Mouse (Mus musculus): ENCODE measurements around the gene Hs2st1.

The Hs2st1 gene

DNA sequence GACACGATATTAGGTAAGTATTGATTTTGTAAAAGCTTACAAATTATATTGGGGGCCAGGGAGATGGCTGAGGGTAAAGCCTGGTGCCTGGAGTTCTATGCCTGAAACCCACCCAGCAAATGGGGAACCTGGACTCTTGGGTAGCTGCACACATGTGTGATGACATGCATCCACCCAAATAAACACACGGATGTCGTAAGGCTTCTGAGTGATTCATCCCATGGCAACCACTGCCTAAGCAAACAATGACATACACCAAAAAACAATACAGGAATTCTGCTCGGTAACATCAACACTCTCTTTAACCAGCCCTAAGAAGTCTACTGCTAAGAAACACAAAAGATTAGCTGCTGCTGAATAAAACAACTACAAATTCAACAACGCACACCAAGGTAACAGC, 73.2 kb downstream of the Hs2st1 start:
- DNase-seq = no peak

DNA sequence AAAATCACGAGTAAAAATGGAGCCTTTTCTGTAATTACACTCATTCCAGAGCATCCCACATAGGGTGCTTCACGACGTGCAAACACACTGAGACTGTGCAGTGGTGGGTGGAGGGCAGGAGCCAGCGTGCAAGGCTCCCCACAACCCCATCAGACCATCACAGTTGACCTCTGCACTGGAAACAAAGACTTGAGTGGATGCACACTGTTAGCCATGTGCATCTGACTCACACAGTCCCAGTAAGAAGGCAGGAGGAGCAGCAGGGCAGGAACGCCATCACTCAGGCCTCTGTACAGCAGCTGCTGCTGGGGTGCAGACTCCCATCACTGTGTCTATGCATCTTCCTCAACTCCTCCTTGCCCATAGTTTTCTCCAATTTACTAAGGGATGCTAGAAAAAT, 75.1 kb downstream of the Hs2st1 start:
- DNase-seq = no peak

DNA sequence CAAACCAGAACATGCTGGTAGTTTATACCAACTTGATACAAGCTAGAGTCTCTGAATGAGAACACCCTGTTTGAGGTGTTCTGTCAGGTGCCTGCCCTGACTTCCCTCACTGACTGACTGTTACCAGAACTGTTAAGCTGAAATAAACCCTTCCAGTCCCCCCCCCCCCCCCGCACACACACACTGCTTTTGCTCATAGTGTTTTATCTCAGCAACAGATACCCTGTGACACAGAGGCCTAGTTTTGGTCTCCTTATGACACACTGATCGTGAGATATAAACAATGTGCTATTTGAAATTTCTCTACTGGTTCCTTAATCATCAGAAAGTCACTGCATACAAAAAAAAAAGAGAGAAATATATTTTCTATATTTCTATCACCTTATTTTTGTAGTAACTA, 81.2 kb downstream of the Hs2st1 start:
- no peak for DNase-seq

DNA sequence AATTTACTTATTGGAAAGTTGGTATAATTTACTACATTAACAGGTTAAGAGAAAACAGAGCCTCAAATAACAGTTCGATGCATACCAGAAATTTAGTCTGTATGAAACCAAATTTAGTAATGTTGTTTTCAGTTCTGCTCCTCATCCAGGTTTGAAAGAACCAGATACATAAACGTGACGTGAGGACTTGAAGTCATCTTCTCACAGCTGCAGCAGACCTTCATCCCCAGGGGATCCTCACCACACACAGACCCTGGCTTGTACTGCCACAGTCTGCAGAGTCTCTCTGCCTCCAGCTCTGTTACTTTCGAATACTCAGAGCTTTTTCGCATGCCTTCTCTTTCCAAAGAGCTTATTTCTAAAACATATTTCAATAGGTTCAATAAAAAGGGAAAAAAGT, 89.4 kb downstream of the Hs2st1 start:
- no peak for DNase-seq

DNA sequence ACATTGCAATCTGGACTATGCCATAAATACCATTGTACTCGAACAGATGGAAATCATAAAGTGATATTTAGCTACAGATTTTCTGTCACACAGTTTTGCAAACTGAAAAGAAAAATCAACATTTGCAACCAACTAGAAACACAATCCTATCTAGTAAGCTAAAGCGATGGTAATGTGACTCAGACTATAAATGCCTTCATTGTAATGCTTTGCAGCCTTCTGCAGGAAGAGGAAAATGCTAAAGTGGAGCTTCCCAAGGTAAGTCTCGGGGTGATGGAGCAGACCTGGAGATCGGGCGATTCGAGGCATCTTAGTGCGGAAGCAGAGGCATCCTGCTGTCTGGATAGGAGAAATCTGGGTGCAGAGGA, 91.6 kb downstream of the Hs2st1 start:
- DNase-seq = no peak

DNA sequence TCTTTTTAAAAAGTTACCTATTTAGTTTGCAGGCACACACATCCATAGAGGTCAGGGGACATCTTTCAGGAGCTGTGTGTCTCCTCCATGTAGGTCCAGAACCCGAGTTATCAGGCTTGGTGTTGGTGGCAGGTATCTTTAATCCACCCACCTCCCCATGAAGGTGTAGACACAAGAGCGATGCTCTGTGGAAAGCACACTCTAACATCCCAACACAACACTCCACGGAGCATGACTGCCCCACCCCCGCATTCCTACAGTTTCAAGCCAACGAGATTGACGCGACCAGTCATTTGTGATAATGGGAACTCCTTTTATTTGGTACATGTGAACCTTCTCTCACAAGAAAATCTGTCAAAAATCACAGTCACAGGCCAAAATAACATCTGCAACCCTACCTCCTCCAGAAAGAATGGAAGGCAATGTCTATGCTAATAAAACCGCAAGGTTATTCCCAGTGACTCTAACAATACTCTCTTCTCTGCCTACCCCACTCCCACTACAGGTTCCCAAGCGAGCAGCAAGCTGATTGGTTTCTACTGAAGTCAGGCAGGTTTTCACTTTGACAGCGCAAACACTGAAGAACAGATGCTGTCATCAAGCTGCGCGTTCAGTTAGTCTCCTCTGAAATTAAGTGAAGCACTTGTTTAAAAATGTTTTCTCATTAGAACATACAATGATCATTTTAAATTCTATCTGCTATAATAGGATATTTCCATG, 92.1 kb downstream of the Hs2st1 start:
- DNase-seq = no peak

DNA sequence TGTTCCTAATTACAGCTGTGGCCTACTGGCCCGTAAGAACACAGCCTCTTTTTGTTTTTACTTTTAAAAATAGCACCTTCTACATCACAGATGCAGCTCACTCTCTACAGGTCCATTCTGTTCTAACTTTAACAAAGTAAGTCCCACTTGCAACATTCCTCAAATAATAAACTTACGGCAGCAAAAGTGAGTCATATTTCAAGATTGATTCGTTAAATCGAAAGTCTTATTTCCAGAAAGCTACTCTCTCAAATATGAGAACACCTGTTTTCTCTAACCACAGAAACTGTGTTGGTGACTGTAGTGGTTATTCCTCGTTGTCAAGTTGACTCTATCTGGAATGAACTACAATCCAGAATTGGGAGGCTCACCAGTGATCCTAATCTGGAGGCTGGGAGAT, 94.1 kb downstream of the Hs2st1 start:
- no peak for DNase-seq

DNA sequence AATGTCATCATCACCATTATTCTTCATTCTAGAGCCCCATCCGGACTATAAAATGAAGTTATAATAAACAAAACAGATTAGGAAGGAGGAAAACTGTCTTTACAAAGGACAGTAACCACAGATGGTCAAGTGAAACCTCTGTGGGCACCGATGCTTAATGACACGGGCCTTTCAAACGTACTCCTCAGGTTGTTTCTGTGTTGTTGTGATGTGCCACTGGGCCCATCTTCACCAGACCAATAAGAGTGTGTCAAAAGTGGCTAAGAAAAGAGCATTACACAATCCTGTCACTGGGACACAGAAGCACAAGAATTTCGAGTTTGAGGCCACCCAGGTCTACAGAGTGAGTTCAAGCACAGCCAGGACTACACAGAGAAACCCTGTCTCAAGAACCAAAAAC, 95.3 kb downstream of the Hs2st1 start:
- no peak for DNase-seq

DNA sequence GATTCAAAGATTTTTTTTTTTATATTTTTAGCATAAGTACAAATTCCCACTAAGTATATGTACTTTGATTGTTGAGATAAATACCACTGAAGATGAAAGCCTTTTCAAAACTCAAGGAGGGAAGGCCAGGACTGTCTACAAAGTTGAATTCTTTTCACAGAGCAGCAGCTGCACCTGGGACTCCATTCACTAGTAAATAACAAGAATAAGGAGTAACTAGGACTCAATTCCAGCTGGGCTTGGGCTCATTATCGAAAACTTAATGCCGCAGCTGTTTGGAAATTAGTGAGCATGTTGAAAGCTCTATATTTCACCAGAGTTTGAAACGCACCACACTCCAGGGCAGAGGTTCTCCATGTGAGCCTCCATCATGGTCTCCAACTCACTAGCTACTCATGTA, 98.0 kb downstream of the Hs2st1 start:
- no peak for DNase-seq

DNA sequence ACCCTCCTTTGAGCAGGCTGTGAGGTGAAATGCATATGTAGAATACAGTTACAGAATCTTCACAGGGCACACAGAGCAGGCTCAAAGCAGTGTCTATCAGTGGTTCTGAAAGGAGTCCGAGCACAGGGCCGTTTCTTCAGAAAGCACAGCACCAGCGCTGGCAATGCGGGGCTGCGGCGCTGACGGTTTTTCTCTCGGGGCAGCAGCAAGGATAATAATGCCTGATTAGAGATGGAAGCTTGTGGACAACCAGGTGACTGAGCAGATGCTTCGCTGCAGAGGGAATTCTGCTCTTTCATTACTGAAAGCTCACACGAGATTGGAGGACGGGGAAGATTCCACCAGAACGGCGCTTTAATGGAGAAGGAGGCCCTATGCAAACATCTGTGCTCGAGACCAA, 99.1 kb downstream of the Hs2st1 start:
- DNase-seq = no peak

DNA sequence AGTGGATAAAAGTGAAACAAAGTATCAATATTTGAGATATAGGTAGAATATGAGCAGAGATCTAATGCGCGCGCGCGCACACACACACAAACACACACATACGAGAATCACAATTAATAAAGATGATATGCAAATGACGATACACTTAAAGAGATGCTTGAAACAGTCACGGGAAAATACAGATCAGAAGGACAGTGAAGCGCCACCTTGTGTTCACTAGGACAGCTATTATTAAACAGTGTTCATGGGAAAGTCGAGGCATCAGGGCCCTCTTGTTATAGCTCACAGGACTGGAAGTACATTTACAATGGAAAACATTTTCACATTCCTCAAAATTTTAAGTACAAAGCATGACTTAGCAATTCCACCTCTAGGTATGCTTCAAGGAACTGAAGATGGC, 102.5 kb downstream of the Hs2st1 start:
- no peak for DNase-seq

DNA sequence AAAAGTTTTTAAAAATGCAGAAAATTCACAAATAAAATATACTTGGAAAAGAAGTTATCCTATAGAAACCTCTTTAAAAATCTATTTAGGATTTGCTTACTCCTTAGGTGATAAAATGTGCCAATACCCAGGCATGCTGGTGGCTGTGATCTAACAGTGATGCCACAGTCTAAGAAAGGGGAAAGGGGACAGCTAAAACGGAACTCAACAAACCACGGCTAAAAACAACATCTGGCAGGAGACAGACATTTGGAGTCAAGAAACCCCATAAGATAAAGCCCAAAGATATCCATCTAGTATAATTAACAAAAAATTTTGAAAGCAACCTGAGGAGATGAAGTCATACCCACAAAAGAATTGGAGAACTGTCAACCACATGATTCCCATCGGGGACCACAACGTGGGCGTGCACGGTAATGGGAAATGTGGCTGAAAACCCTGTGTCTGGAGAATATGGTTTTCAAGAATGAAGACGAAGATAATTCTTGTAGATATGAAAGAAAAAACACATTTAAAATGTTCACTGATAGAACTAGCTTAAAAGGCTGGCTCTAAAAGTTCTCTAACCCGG, 103.8 kb downstream of the Hs2st1 start:
- no peak for DNase-seq

DNA sequence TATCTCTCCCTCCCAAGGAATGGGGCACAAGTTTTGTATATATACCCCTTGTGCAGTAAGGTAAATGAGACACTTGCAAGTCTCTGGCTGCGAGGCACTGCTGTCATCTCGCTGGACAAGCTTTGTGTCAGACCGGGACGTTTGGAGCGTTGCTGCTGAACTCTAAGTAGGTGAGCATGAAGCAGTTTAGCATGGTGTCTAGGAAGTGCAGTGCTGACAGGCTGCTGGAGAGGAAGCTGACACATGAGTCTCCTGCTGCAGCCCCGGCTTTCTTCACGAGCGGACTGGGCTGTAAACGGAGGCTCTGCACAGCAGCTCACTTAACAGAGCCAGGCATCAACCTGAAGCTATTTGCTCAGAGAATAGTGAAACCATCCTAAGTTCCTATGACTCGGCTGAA, 107.3 kb downstream of the Hs2st1 start:
- no peak for DNase-seq

DNA sequence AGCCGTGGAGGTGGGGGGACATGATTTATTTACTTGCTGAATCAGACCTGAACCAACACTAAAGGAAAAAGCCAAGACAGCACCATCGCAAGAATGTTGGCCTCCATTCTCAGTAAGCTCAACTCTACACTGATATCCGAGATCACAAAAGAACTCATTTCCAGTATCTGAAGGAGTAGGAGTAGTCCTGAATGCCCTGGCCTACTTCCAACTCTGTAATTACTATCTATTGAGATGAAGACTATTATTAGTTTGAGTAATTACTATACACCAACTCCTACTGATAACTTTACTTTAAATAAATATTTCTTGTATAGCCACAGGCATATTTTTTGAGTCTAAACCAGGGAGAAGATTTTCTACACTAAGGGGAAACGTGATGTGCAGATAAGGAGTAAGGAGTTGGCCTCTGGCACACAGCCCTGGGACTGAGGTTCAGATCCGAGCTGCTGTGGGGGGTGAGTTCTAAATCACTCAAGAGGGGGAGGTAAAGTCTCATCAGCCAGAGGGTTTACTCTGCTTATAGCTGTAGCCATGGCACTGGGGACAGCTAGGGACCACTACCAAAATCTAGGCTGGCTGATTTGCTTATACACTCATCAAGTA, 109.7 kb downstream of the Hs2st1 start:
- no peak for DNase-seq

DNA sequence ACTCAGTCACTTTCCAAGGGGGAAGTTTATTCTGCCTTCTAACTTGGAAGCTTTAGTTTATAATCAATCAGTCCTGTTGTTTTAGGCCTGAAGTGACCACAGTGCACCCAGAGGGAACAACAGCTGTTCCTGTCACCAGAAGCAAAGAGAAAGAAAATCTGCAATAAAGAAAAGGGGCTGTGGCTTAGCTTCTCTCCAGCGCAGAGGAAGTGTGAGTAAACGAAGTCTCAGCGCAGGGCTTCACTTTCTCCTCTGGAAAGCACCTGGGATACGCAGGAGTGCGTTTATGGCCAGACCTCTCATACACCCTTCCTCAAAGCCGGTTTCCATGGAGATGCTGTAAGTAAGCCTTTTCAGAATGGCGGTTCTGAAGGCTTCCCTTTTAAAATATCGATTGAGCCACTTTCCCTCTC, 110.7 kb downstream of the Hs2st1 start:
- DNase-seq = no peak

DNA sequence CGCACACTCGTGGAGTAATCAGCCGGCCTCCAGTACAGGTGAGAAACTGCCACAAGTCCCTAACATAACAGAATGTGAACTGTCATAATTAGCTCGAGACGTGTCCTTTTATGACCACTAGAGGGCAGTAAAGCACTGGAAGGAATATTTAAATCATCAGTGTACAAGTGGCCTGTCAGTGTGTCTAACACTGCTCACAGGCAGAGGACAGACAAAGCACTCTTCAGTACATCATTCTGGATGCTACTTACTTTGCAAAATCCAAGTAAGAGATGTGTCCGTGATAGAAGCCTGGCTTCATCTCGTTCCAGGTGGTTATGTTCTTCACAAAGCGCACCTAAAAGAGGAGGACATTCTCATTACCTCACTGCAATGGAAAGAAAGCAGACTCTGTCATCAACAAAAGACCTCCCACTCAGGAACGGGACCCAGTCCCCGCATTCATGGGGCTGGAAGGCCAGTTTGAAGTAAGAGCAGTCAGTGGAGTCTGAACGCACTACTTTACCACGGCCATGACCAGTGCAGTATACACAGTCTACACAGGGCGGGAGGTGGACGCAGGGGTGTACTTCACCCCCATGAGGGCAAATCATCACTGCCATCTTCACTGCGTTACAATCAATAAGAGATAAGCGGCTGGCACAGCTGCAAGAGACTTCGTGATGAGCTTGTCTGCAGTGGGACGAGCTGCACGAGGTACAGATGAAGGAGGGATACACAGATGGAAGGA, 116.1 kb downstream of the Hs2st1 start:
- peak; percentile 23 for DNase-seq

DNA sequence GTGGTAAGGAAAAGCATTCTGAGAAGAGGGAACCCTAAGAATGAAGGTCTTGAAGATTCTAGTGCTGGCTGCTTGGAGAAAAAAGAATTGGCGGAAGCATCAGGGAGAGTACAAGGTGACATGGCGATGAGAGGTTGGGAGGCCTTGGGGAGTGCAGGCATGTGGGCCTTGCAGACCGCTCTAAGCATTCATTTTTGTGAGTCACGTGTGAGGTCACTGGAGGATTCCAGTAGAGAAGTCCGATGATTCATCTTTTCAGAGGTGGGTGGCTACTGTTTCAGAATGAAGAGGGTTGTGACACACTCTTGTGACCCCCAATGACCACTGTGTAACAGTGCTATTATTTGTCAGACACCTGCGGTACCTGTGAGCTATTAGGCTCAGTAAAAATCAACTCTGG, 121.0 kb downstream of the Hs2st1 start:
- DNase-seq = no peak

DNA sequence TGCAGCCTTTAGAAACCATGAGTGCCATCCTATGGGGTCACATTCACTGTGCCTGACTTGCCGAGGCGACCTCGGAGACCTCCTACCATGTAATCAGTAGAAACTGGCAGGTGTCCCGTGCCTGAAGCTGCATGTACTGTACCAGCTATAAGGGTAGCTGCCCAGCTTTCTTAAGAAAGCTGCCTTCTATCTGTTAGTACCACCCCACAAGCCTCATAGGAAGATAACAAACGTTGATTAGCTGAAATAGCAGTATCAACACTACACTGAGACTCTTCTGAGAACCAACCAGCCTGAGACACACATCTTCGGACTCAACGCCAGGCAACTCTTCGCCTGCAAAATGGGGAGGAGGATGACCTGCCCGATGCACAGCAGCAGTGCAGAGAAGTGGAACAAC, 122.1 kb downstream of the Hs2st1 start:
- no peak for DNase-seq

DNA sequence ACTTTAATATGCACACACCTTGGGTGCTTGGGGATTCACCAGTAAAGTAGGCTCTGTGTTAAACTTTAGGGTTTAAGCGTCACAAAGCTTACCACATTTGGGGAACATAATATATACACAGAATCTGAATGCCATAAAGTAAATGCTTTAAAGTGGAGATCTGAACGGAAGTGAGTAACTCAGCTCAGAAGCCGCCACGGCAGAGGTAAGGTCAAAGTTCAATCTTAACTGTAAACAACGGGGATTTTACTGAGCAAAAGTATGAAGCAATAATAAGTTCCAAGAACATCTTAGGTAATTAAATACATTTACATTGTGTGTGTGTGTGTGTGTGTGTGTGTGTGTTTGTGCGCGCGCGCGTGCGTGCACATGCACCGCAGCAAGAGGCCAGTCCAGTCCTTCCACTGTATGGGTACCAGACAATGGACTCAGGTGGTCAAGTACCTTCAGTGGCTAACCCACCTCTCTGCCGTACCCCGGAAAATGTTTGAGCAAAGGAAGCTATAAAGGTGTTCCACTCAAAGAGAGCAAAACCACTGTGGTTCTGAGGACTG, 123.8 kb downstream of the Hs2st1 start:
- no peak for DNase-seq

DNA sequence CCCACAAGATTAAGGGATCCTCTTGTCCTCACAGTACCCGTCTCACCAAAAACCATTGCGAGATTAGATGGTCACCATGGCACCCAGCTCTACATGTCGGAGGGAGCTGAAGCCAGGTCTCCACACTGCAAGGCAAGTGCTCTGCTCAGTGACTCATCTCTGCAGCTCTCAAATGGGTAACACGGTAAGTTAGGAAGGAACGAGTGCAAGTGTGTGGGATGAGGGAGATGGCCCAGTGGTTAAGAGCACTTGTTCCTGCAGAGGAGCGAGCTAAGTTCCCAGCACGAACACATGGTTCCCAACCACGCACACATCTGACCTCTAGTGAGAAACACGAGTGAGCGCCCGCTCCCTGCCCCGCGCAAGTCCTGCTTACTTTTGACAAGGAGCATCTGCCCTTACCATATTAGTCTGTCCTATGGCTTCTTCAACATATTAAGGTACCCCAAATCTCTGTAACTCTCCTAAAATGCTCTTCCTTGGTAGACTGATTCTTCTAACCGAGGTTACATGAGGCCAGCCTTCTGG, 132.0 kb downstream of the Hs2st1 start:
- no peak for DNase-seq

DNA sequence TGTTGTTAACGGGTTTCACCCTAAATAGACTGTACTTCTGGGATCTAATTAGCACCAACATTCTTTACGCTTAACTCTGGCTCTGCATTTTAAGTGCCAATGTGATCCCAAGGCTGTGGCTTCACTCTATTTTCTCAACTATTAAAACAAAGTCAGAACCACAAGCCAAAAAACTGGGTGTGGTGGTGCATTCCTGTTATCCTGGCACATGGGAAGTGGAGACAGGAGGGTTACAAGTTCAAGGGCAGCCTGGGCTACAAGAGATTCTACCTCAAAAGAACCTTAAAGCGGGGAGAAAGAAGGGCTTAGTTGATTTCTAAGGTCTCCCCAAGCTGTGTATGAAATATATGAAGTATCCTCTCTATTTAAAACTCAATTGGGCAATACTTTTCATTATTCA, 133.9 kb downstream of the Hs2st1 start:
- DNase-seq = no peak

DNA sequence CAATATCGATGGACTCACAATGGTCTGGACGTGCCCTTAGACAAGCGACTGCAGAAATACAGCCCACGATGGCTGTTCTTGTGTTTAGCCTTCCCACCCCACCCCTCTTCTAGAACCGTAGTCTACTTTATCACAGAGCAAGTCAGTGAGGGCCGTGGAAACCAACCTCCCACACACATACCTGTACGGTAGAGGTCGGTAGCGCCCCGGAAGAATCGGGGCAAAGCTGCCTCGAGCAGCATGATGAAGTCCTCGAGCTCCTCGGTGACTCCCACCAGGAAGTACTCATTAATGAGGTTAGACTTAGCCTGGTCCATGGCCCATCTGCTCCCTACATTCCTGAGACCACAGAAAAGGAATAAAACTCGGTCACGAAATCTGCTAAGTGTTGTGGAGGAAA, 134.7 kb downstream of the Hs2st1 start:
- DNase-seq = no peak

DNA sequence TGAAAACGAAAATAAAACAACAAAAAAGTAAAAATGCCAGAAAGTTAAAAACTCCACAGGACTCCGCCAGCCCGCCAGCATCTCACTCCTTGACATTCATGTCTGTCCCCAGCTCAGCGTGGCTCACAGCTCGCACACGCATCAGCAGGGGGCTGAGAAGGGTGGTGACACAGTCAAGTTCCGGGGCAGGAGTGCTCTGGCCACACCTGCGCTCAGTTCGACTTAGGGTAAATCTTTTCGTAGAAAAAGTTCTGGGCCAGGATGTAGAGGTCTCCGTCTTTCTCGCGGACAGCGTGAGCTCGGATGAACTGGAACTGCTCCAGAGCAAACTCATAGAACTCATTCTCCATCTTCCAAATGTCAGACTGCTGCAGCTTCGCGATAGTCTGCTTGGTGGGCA, 135.7 kb downstream of the Hs2st1 start:
- no peak for DNase-seq

DNA sequence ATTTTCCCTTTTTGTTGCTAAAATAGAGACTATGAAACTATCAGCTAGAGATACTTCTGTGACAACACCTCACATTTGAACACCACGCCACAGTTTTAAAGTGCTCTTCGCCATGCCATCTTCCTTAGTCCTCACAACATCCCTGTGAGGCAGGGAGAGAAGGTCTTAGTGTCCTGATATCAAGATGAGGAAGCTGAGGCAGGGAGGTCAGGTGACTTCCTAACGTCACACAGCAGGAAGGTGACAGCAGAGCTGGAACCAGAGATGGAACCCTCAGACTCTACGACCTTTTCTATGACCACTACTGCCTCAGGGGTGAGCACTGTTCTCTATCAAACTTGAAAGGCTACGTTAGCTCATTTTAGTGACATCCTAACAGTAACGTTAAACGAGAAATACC, 136.9 kb downstream of the Hs2st1 start:
- DNase-seq = no peak

Data from cerebellum, adult 11 months (tissue).